Mouse (Mus musculus): ENCODE data around the gene Aif1l. TPM values are rescaled to one million over a fixed set of nuclear protein-coding genes. Genes with fewer than 3 reads are reported as not detected.
A peak's percentile ranks its signal among the peaks of the same experiment; 100 is the strongest.

Gene Aif1l
- polyA plus RNA-seq, 1 experiment: 9.0 TPM

GRCm38 (mm10) chr2:31961791-31962222 lies 11.9 kb downstream of the Aif1l start:
- 75% methylated on average over 4 of the region's 4 CpGs for WGBS
- DNase-seq: no peak
- H3K4me1 ChIP-seq (ENCODE audit: control insufficient read depth, insufficient read depth, low read length): no peaks in the 10 kb centered on the region
- H3K4me3 ChIP-seq (replicated peaks; ENCODE audit: extremely low read depth, low read depth, low read length): no peak overlapping the region
- TF ChIP-seq POLR2A (IDR thresholded peaks at IDR 0.05; ENCODE audit: borderline replicate concordance, extremely low read depth, low read depth, low read length): no peak
- TF ChIP-seq CTCF (IDR thresholded peaks at IDR 0.05; ENCODE audit: insufficient read depth, low read length): no peak

GRCm38 (mm10) chr2:31962501-31963224 lies 12.7 kb downstream of the Aif1l start:
- 67% methylated on average over 8 of the region's 8 CpGs for WGBS
- Histone ChIP-seq H3K4me1 (ENCODE audit: control insufficient read depth, insufficient read depth, low read length) (no peaks in the 10 kb centered on the region), H3K4me3 (replicated peaks; ENCODE audit: extremely low read depth, low read depth, low read length) (no peak overlapping the region)
- TF ChIP-seq CTCF (IDR thresholded peaks at IDR 0.05; ENCODE audit: insufficient read depth, low read length): peak; percentile 17; the same call in 1 of the 2 replicates
- no peak for TF ChIP-seq POLR2A (IDR thresholded peaks at IDR 0.05; ENCODE audit: borderline replicate concordance, extremely low read depth, low read depth, low read length)
- DNase-seq: peak; percentile 21

- DNase-seq: no peak
- TF ChIP-seq CTCF (IDR thresholded peaks at IDR 0.05; ENCODE audit: insufficient read depth, low read length) (no peak), POLR2A (IDR thresholded peaks at IDR 0.05; ENCODE audit: borderline replicate concordance, extremely low read depth, low read depth, low read length) (no peak)
- H3K4me3 ChIP-seq (replicated peaks; ENCODE audit: extremely low read depth, low read depth, low read length): no peak overlapping the region
- no peaks in the 10 kb centered on the region for H3K4me1 ChIP-seq (ENCODE audit: control insufficient read depth, insufficient read depth, low read length)
- WGBS: 68% methylated on average over 7 of the region's 7 CpGs
Measured at GRCm38 (mm10) chr2:31963491-31963890, 13.6 kb downstream of the Aif1l start.

GRCm38 (mm10) chr2:31964191-31964590 lies 14.3 kb downstream of the Aif1l start:
- TF ChIP-seq CTCF (IDR thresholded peaks at IDR 0.05; ENCODE audit: insufficient read depth, low read length) (no peak), POLR2A (IDR thresholded peaks at IDR 0.05; ENCODE audit: borderline replicate concordance, extremely low read depth, low read depth, low read length) (no peak)
- DNase-seq: no peak
- 72% methylated on average over 3 of the region's 3 CpGs for WGBS

GRCm38 (mm10) chr2:31965110-31965509 lies 15.2 kb downstream of the Aif1l start:
- peak; percentile 61 for TF ChIP-seq CTCF (IDR thresholded peaks at IDR 0.05; ENCODE audit: insufficient read depth, low read length)
- TF ChIP-seq POLR2A (IDR thresholded peaks at IDR 0.05; ENCODE audit: borderline replicate concordance, extremely low read depth, low read depth, low read length): no peak
- H3K4me3 ChIP-seq (replicated peaks; ENCODE audit: extremely low read depth, low read depth, low read length): no peak overlapping the region
- no peaks in the 10 kb centered on the region for H3K4me1 ChIP-seq (ENCODE audit: control insufficient read depth, insufficient read depth, low read length)
- peak; percentile 43 for DNase-seq

More at GRCm38 (mm10) chr2:31964191-31964590, 14.3 kb downstream of the Aif1l start:
- no peaks in the 10 kb centered on the region for H3K4me1 ChIP-seq (ENCODE audit: control insufficient read depth, insufficient read depth, low read length)
- no peak overlapping the region for H3K4me3 ChIP-seq (replicated peaks; ENCODE audit: extremely low read depth, low read depth, low read length)

- H3K4me3 ChIP-seq (replicated peaks; ENCODE audit: extremely low read depth, low read depth, low read length): no peak overlapping the region
- TF ChIP-seq POLR2A (IDR thresholded peaks at IDR 0.05; ENCODE audit: borderline replicate concordance, extremely low read depth, low read depth, low read length): no peak
- TF ChIP-seq CTCF (IDR thresholded peaks at IDR 0.05; ENCODE audit: insufficient read depth, low read length): no peak
- no peaks in the 10 kb centered on the region for H3K4me1 ChIP-seq (ENCODE audit: control insufficient read depth, insufficient read depth, low read length)
- 73% methylated on average over 8 of the region's 8 CpGs for WGBS
- DNase-seq: no peak
Measured at GRCm38 (mm10) chr2:31966801-31967200, 16.9 kb downstream of the Aif1l start.

- DNase-seq: no peak
- WGBS: 80% methylated on average over 4 of the region's 4 CpGs
- TF ChIP-seq CTCF (IDR thresholded peaks at IDR 0.05; ENCODE audit: insufficient read depth, low read length) (no peak), POLR2A (IDR thresholded peaks at IDR 0.05; ENCODE audit: borderline replicate concordance, extremely low read depth, low read depth, low read length) (no peak)
- Histone ChIP-seq H3K4me1 (ENCODE audit: control insufficient read depth, insufficient read depth, low read length) (peaks cover 7% of the 10 kb centered on the region), H3K4me3 (replicated peaks; ENCODE audit: extremely low read depth, low read depth, low read length) (no peak overlapping the region)
Measured at GRCm38 (mm10) chr2:31972589-31972988, 22.6 kb downstream of the Aif1l start.

GRCm38 (mm10) chr2:31974141-31974808 lies 24.3 kb downstream of the Aif1l start, which contains the start of gene Nup214:
Nup214 (plus strand) TSS chr2:31974436.
- WGBS: under 1% methylated on average over 60 of the region's 60 CpGs
- TF ChIP-seq POLR2A (IDR thresholded peaks at IDR 0.05; ENCODE audit: borderline replicate concordance, extremely low read depth, low read depth, low read length) (peak; percentile 67; the same call in 1 of the 2 replicates), CTCF (IDR thresholded peaks at IDR 0.05; ENCODE audit: insufficient read depth, low read length) (no peak)

GRCm38 (mm10) chr2:31974809-31975371 lies 25.0 kb downstream of the Aif1l start:
- no peak for TF ChIP-seq POLR2A (IDR thresholded peaks at IDR 0.05; ENCODE audit: borderline replicate concordance, extremely low read depth, low read depth, low read length)
- no peak for TF ChIP-seq CTCF (IDR thresholded peaks at IDR 0.05; ENCODE audit: insufficient read depth, low read length)
- H3K4me1 ChIP-seq (ENCODE audit: control insufficient read depth, insufficient read depth, low read length): peaks cover 7% of the 10 kb centered on the region
- peak overlapping the region; percentile 84 for H3K4me3 ChIP-seq (replicated peaks; ENCODE audit: extremely low read depth, low read depth, low read length)
- WGBS: 7% methylated on average over 13 of the region's 13 CpGs
- DNase-seq: no peak

More at GRCm38 (mm10) chr2:31974141-31974808, 24.3 kb downstream of the Aif1l start, which contains the start of gene Nup214:
- DNase-seq: peak; percentile 100
- peak within 1 kb of the TSS; percentile 84 for H3K4me3 ChIP-seq (replicated peaks; ENCODE audit: extremely low read depth, low read depth, low read length)
- H3K4me1 ChIP-seq (ENCODE audit: control insufficient read depth, insufficient read depth, low read length): peaks cover 7% of the 10 kb centered on the region

All from lung, adult 2 months (tissue).